Mouse (Mus musculus) T-helper 1 cell (primary cell): ENCODE measurements around the gene Cdk4.

Experiments used
- in situ Hi-C: fragments of 300-600 bp; cut with MboI, MseI; formaldehyde crosslinking; loops from one replicate; pipeline ENCODE4 v1.15.1; 2025; ENCODE audit warnings: high pct_unique_total_duplicates

Gene Cdk4

DNA sequence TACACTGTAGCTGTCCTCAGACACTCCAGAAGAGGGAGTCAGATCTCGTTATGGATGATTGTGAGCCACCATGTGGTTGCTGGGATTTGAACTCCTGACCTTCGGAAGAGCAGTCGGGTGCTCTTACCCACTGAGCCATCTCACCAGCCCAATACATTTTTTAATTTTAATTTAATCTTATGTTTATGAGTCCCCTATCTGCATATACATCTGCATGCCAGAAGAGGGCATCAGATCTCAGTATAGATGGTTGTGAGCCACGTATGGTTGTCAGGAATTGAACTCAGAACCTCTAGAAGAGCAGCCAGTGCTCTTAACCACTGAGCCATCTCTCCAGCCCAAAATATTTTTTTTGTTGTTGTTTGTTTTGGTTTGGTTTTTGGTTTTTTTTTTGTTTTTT, 8.9 kb downstream of the Cdk4 start:
- in situ Hi-C loops: loop anchor here (5.0 to 25.0 kb wide), 2 partner anchors 35 to 590 kb away; partner anchors contain the start of genes Nab2 and Nemp1

DNA sequence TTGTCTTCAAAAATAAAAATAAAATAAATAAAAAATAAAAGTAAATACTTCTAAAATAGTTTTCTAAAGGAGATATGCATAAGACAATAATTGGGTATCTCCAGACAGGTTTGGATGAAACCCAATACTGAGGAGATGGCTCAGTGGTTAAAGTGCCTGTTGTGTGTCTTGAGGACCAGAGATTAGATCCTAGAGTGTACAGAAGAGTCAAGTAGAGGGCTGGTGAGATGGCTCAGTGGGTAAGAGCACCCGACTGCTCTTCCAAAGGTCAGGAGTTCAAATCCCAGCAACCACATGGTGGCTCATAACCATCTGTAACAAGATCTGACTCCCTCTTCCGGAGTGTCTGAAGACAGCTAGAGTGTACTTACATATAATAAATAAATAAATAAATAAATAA, 9.6 kb downstream of the Cdk4 start:
- in situ Hi-C loops: loop anchor here (5.0 to 25.0 kb wide), 2 partner anchors 34 to 589 kb away; partner anchors contain the start of genes Nab2 and Nemp1

DNA sequence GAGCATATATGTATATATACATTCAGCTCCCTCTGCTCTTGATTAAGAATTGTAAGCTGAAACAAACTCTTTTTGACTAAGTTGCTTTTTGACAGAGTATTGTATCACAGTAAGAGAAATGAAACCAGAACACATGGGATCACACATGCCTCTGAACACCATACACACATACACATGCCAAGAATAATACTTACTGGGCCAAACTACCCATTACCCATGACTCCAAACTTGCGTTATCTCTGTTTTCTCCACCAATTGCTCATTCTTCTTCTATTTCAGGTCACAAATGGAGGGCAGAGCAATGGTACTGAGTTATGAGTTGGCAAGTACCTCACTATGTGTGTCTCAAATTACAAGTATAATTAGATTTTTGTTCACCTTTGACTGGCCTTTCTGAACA, 10.6 kb downstream of the Cdk4 start:
- in situ Hi-C loops: loop anchor here (5.0 to 25.0 kb wide), 2 partner anchors 33 to 588 kb away; partner anchors contain the start of genes Nab2 and Nemp1

DNA sequence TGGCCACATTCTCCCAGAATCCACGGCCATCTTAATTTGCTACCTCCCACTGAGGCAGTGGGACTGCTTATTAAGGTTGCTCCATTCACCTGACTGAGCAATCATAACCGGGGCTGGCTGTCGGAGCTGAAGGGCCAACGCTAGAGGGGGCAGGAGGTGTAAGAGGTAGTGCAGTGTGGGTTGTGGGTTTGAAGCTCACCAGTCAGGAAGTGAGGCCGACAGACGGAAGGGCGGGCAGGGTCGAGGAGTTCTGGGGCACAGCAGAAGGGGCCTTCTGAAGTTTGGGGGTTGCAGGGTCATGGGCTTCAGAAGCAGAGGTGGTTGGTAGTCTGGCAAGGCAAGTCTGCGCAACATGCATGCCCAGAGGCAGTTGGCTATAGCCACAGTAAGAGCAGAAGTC, 11.7 kb downstream of the Cdk4 start, which contains the start of gene Agap2:
TSS of gene Agap2 (plus strand) at position 205 of the 400 bp plus-strand sequence.
- in situ Hi-C loops: loop anchor here (5.0 kb wide), 1 partner anchor 102 kb away; no protein-coding TSS in a partner anchor

DNA sequence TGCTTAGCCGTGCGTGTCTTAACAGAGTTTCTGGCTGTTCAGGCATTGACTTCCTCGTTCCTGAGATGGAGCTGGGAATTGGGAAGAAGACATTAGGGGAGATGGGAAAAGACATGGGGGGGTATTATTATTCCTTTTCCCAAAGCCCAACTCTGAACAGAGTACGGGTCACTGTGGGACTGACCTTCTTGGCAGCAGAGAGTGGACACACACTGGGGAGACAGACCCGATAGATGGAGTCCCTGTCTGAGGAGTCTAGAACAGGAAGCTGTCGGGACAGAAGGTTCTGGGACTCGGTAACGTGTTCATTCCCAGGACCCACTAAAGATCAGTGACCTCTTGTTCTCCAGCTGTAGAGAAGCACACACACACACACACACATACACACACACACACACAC, 12.3 kb downstream of the Cdk4 start:
- in situ Hi-C loops: loop anchor here (5.0 kb wide), 1 partner anchor 102 kb away; no protein-coding TSS in a partner anchor

DNA sequence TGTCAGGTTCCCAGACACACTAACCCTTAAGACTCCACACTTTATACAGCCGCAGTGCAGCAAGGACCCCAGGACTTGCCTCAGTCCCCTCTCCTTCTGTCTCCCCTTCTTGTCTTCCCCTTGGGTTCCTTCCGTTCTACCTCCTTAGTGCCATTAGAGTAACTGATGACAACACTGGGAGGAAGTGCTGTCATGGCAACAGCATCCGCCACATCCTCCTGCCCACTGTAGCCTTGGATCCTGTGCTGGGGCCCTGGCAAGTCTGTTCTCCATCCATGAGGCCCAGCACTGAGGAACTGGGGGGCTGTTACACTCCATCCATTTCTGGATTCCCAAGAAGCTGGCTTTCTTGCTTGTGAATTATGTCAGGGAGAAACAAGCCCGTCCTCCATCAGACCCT, 12.7 kb downstream of the Cdk4 start:
- in situ Hi-C loops: loop anchor here (5.0 kb wide), 1 partner anchor 101 kb away; no protein-coding TSS in a partner anchor

DNA sequence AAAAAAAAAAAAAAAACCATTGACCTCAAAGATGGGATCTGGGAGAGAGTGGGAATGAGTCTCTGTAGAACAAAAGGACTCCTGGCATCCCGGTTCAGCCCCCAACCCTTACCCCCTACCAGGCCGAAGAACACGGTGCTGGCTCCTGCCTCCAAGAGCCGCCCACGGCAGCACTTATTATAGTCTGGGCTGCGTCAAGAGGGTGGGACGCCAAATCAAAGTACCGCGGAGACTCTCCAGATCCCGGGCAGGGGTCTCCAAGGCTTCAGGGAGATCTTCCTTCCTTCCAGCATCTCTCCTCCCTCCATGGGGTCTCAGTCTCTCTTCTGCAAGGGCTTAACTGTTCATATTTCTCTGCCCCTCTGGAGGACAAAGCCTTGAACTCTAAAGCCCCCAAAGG, 14.2 kb downstream of the Cdk4 start:
- in situ Hi-C loops: loop anchor here (5.0 kb wide), 1 partner anchor 100 kb away; no protein-coding TSS in a partner anchor

DNA sequence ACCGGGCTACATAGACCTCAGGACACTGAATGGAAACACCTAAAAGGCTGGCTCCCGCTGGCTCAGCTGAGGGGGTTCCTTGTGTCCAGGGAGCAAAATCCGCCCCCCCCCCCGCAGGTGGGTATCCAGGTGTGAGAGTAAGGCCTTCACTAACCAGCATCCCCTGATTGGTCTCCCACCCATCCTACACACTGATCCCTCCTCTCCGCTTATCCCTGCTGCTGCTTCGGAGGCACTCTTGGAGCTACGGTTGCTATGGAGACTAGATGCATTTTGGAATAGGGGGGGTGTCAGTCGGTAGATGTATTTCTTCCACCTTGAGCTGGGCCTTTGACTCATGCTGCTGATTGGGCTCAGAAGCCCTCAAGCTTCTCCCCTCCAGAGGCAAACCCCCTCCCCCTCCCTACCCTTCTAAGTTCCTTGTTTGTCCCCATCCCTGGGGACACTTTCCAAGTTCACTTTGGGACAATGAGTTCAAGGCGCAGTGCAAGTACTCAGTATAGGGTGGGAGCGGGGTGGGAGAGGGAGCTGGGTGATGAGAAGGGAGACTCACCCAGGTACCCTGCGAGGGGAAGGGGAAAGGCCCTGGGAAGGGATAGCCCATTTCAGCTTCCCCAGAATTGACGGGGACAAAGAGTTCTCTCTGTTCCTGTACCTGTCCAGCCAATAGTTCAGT, 14.8 kb downstream of the Cdk4 start:
- in situ Hi-C loops: loop anchor here (5.0 kb wide), 1 partner anchor 99 kb away; no protein-coding TSS in a partner anchor

DNA sequence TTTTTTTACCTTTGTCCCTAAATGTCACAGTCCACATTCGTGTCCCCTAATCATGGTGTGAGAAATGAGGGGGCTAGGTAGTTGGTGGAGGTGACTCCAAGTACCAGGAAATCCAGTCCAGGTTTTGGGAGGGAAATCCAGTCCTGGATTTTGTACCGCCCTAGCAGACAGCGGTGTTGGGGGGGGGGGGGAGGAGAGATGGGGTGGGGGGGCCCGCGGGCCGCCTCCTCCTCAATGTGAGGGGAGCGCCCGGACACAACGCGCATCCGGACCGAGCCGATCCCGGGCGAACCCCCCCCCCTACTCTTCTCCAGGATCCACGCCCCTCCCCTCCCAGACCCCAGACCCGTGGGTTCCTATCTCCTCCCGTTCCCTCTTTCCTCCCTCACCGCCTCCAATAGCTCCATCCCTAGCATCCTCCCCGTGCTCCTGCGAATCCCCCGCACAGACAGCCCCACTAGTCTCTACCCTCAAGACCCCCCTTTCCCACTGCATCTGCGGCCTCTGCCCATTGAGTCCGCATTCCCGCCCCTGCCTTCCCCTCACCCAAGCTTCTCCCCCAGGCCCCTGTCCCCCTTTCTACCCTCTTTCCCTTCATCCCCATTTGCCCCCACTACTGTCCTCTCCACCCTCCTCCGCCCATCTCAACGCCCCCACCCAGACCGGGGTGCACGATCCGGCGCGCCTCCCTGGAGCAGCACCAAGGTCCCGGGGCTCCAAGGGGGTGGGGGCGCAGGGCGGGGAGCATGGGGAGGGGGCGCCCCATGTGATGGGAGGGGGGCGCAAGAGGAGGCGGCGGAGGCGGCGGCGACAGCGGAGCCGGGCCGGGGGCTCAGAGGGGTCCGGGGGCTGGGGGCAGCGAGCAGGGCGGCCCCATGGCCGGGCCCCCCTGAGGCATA, 15.6 kb downstream of the Cdk4 start:
- in situ Hi-C loops: loop anchor here (5.0 kb wide), 1 partner anchor 98 kb away; no protein-coding TSS in a partner anchor

DNA sequence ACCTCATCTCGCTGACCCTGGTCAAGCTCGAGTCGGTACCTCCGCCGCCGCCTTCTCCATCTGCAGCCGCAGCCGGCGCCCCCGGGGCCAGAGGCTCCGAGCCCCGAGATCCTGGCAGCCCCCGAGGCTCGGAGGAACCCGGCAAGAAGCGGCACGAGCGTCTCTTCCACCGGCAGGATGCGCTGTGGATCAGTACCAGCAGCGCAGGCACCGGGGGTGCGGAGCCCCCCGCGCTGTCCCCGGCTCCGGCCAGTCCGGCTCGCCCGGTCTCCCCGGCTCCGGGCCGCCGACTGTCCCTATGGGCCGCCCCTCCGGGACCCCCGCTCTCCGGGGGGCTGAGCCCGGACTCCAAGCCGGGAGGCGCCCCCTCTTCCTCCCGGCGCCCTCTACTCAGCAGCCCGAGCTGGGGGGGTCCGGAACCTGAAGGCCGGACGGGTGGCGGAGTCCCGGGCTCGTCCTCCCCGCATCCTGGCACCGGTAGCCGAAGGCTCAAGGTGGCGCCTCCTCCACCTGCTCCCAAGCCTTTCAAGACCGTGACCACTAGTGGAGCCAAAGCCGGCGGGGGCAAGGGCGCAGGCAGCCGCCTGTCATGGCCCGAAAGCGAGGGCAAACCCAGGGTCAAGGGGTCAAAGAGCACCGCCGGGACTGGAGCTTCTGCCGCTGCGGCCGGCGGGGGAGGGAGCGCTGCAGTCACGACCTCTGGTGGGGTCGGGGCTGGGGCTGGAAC, 16.5 kb downstream of the Cdk4 start:
- in situ Hi-C loops: loop anchor here (5.0 kb wide), 1 partner anchor 97 kb away; no protein-coding TSS in a partner anchor

DNA sequence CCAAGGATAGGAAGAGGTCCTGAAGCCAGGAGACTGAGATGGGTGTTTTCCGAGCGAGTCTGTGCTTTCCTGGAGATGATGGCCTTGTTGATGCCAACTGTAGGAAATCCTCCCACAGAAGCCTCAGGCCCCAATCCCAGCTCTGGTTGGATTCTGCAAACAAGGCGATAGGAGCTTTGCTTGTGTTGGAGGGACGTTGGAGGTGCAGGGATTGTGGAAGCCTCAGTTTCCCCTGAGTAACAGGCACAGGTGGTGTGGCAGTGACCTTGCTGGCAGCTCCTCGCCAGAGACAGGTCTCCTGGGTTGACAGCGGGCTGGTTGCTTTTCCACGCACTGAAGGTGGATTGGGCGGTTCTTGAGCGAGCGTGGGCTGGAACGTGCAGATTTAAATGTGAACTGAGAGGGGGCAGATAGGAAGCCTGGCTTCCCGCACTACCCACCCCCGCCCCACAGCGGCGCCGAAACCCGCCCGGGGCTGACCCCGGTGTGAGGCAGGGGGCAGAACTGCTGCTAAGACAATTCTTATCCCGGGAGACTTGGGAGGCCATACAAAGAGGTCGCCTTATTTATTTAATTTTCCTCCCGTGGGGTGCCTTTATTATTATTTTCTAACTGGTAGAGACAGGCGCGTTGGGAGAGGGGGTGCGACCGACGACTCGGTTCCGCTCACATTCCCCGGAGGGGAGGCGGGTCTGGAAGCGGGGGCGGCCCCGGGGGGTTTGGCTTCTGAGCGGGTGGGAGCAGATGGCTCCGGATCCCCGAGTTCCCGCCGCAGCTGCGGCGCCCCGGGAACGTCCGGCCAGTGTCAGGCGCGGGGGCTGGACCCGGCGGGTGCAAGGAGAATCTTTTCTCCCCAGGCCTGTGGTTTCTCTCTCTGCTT, 17.8 kb downstream of the Cdk4 start:
- in situ Hi-C loops: no loop called here

DNA sequence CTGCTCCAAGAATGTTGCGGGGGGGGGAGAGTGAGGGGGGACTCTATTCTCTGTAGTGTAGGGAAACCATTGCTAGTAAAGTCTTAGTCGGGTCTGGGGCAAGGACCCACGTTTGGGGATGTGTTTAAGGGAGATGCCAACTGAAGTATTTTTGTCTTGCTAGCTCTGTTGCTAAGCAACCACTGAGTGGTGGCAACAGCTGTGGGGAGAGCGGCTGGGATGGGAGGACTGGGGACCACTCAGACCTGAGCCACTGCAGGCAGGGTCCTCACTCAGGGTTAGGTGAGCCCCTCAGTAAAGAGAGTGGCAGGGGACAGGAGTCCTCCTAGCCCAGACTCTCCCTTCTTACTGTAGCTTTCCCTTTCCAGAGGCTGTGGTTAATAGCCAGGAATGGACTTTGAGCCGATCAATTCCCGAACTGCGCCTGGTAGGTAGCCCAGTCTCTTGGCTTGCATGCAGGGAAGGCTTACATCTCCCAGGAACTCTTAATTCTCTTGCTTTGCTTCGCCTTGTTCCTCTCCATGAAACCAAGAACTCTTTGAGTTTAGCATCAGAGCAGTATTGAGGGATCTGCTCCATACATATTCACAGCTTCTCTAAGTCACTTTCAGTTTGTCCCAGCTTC, 18.8 kb downstream of the Cdk4 start:
- in situ Hi-C loops: no loop called here

DNA sequence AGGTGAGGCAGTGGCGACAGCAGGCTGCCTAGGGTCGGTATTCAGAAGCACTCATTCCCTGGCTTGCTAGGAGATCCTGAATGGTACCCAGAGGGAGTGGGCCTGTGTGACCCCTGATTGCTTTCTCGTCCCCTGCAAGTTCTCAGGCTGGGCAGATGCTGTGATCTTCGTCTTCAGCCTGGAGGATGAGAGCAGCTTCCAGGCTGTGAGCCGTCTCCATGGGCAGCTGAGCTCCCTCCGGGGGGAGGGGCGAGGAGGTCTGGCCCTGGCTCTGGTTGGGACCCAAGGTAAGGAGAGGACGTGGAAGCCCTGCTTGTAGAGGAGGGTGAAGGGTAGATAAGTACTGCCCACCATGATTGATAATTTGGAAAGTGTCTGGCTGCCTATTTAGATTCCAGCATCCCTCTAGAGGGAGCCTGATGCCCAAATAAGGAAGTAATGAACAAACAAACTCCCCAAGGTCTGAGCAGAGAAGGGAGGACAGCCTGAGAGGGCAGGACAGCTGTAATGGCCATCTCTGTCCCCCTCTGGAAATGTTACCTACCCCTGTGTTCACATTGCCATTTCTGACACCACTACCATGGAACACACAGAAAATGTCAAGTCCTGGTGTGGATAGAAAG, 20.1 kb downstream of the Cdk4 start:
- in situ Hi-C loops: no loop called here

DNA sequence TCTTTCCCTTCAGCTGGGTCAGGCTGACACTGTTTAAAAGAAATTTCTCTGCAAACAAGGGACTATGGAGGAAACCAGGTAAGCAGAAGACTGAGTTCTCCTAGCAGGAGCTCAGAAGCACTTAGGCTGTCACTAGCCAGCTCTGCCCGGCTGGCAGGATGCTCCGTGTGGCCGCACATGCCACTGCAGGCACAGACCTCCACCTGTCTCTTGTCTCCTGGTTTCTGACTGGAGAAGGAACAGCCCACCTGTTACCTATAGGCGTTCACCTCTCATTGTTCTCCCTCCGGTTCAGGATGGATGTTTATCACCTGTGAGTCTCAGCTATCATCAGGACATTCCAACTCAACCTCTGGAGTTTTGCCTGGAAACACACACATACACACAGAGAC, 20.6 kb downstream of the Cdk4 start:
- in situ Hi-C loops: no loop called here

DNA sequence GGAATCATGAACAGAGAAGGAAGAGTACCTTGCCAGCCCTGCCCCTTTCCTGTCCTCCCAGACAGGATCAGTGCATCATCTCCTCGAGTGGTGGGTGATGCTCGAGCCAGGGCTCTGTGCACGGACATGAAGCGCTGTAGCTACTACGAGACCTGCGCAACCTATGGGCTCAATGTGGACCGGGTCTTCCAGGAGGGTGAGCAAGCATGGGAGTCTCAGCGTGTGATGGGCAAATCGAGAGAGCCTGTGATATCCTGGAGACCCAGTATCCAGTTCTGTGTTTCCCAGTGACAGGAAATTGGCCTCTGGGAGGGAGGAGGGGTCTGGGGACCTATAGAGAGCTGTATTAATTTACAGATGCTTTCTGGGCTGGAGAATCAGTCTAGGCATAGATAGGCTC, 21.7 kb downstream of the Cdk4 start:
- in situ Hi-C loops: no loop called here

DNA sequence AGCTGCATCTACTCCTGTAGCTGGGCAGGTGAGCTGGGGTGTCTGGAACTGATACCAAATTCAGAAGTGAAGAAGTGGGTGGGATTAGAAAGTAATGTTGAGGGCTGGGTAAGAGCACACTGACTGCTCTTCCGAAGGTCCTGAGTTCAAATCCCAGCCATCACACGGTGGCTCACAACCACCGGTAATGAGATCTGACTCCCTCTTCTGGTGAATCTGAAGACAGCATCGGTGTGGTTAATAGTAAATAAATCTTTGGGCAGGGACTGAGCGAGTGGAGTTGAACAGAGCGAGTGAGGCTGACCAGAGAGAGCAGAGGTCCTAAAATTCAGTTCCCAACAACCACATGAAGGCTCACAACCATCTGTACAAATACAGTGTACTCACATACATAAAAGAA, 22.3 kb downstream of the Cdk4 start:
- in situ Hi-C loops: no loop called here

DNA sequence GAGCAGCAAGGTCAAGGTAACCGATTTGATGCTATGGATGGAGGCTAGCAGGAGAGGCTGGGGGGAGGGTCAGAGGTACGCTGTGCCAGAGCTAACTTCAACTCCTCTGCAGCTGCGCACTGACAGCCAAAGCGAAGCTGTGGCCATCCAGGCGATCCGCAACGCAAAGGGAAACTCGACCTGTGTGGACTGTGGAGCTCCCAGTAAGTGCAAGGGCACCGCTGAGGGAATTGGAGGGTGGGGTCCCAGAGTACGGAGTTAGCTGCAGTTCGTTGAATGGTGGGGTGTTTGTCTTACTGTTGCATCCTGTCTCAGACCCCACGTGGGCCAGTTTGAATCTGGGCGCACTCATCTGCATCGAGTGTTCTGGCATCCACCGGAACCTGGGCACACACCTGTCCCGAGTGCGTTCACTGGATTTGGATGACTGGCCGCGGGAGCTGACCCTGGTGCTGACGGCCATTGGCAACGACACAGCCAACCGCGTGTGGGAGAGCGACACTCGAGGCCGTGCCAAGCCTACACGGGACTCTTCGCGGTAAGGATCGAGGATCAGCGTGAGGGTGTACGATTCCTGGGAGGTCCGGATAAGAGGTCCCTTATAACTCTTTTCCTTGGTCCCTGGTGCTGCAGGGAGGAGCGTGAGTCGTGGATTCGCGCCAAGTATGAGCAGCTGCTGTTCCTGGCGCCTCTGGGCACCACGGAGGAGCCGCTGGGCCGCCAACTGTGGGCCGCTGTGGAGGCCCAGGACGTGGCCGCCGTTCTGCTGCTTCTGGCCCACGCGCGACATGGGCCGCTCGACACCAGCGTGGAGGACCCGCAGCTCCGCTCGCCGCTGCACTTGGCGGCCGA, 27.5 kb downstream of the Cdk4 start:
- in situ Hi-C loops: no loop called here

DNA sequence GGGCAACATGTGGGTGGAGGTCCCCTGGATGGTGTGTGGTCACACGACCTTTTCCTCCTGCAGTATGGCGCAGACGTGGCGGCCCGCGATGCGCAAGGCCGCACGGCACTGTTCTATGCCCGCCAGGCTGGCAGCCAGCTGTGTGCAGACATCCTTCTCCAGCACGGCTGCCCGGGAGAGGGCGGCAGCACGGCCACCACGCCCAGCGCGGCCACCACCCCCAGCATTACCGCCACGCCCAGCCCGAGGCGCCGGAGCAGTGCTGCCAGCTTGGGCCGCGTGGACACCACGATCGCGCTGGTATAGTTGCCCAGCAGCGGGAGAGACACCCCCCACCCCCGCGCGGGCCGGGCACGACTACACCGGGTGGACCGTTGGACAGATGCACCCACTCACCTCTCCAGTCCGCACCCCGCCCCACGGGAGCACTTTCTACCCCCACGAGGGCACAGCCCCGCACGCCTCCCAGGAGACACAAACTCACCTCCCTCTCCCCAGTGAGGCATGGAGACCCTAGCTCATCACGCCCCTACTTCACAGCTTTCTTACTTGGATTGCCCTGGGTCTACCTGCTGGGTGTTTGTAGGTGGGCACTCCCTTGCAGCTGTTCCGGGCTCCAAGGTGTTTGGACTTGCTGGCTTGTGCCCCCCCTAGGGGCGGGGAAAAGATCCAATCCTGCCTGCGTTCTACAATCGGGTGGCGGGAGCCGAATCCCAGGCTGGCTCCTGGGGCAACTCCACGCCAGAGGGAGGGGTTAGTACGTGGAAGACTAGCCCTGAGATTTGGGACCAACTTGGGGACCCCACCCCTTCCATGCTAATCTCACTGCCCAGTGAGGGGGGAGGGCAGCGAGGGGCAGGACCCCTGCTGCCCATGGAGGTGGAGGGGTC, 28.4 kb downstream of the Cdk4 start:
- in situ Hi-C loops: no loop called here
